Mouse (Mus musculus) natural killer cell, adult 2 months (primary cell): ENCODE results near the gene Thap8.

ENCODE experiments used
- DNase-seq, 2 experiments: peaks; one replicate each; pipeline ENCODE4 v3.0.0; 2022; ENCODE audit warnings: low spot score in 2 of 2

Gene Thap8

DNA sequence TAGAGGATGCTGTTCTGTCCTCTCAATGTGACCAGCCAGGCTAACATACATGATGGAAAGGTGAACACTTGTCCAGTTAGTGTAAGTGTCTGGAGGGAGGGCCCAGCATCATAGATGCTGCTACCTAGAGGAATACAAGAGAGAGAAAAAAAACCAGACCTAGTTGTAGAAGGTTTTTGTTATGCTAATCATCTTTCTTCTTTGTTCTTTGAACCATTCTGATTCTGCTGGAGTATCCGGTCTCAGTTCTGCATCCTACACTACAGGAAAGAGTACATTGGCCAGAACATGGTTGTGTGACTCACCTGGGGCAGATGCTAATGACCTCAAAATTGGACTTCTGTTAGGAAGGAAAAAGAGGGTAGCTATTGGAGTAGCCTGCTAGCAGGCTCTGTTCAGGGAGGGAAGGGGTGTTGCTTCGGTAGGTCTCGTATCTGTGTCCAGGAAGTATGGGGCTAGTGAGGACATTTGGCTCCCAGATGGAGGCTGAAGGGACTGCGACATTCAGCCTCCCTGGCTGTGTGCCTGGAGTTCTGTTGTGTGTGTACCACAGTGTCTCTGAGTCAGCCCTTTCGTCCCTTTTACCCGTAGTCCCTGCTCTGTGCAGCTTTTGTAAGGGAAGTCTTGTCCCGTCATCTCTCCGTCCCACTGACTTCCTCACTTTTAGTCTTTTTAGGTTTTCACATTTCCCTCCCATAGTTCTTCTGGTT, 7.0 kb downstream of the Thap8 start:
- DNase-seq, result no peak

DNA sequence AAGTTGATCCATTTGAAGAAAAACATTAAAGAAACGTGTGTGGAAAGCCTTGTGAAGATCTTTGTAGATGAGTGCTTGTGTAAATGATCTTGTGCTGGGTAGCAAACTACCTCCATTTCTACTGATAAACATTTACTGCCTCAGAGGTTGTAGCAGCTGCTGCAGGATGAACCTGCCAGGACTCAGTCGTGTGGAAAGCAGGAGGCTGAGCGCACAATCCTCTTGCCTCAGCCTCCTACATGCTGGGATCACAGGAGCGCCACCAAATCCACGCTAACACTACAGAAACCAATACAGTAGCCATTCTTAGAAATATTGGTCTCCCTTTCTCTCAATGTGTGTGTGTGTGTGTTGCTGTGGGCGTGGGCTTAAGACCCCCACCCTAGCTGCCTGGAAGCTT, 8.2 kb downstream of the Thap8 start:
- no peak for DNase-seq

DNA sequence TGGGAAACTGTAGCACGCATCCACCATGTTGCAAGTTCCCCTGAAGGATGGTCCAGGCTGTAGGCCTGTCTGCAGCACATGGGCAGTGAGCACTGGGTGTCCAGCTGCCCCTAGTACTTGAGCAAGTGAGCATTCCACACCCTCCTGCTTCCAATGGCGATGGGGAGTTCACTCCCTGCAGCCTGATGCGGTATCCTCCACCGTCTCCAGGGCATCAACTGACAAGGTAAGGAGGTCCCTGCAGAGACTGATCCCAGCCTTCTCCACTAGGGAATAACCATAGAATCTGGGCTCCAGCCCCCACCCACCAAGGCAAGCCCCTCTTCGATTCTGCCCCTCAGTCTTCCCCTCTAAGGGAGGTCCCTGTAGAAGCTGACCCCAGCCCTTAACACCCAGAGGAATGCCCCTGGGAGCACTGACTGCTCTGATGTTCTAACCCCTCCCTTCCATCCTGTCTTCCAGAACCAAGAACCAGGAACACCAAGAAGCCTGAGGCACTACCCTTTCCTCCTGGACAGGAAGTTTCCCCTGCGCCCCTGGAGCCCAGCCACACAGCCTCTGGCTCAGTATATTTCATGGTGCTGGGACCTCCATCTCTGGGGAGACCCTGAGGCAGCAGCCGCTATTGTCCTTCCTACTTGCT, 9.3 kb downstream of the Thap8 start:
- DNase-seq, result no peak

DNA sequence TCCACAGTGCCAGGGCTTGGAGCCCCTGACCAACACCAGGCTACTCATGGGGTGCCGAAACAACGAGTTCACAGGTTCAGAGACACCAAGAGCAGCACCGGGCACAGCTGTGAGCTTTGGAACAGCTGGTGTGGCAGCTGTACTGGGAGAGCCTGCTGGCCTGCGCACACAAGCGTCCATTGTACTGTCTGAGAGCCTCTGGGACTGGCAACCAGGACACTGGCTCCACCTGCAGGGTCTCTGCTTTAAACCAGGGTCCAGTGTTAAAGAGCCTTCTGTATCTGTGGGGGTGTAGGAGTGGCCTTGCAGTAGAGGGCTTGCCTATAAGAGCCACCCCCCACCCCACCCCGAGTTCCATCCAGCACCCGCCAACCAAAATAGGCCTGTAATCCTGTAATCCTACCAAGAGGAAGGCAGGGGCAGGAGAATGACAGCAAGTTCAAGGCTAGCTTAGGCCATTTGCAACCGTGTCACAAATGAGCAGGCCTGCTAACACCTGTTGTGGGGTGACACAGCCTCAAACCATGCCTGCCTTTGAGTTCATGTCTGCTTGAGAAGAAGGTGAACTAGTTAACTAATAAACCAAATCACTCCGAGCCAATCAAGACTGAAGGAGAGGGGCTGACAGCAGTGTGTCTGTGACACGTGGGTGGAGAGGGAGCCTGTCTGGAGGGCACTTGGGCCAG, 10.0 kb downstream of the Thap8 start:
- no peak for DNase-seq

DNA sequence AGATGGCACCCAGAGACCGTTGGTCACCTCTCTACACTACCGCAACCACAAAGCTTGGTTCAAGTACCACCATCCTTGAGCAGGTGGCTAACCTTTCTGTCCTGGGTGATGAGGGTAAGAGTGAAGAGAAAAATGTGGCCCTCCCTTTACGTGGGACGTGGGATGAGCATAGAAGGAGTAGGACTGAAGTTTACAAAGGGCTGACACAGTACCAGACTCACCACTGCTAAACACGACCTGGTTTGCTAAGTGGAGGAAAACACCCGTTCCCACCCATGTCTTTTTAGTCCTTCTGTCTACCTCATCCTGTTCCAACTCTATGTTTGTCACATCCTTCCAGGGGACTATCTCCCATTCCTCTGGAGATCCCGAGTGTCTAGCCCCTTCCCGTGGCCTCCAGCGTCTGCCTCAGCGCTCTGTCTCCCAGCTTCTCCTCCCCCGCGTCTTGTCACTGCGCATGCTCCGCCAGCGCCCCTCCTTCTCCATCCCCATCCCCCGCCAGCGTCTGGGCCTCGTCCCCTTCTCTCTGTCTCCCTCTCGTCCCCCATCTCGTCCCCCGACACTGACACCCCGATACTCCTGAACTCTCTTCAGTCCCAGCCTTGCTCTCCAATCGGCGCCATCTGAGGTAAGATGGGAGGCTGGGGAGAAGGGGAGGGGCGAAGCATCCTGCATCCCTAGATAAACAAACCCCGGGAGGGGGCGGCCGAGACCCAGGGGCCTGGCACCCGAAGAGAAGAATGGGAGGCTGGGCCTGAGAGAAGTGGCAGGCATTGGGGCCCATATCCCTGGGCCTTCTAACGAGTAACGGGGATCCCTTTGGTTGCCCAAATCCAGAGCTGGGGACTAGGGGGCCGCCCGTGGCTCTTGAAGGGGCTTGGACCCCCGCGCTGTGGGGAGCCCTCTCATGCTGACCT, 11.6 kb downstream of the Thap8 start, which contains the start of gene Clip3:
Gene Clip3 (plus strand): TSS at position 514 of the 917 bp plus-strand sequence.
- no peak for DNase-seq

DNA sequence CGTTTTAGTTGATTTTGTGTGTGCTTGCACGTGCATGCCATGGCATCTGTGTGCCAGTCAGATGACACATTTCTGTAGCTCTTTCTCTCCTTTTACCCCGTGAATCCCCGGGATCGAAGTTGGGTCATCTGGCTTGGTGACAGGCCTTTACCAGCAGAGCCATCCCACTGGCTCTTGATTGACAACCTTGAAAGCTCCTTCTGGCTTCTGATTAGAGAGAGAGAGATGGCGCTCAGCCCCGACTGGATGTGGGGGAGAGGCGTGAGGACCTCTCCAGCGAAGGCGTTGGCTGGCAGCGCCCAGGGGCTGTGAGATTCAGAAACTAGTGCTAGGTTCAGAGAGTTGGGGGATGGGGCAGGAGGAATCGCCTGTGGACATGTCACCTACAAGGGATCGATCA, 13.9 kb downstream of the Thap8 start:
- DNase-seq, result no peak

DNA sequence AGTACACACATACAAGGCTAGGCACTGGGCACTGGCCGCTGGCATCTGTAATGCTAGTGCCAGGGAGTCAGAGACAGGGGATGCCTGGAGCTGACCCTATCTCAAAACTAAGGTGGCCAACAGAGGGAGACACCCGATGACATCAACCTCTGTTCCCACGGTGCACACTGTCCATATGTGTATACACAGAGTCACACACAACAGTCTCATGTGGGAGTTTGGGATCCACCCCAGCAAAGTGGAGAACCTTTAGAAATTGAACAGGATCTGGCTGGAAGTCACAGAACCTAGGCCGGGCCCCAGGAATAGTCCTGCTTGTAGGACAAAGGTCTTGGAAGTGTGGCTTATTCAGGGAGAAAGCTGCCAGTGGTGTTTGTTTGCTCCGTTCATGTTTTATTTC, 14.4 kb downstream of the Thap8 start:
- no peak for DNase-seq

DNA sequence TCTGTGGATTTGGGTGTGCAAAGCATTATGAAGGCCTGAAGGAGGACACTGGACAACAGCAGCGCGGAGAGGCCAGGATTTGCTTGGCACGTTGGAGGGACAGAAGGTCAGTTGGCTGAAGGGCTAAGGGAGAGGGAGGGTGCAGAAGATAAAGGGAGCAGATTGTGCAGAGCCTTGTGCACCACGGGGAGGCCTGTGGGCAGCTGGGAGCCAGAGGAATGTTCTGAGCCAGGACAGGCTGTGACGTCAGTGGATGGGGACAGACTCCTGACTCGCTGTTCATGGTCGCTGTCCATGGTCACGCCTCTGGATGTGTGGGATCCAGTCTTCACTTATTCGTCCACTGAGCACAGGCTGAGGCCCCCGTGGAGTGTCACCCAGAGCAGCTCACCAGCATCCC, 15.2 kb downstream of the Thap8 start:
- DNase-seq, result no peak

DNA sequence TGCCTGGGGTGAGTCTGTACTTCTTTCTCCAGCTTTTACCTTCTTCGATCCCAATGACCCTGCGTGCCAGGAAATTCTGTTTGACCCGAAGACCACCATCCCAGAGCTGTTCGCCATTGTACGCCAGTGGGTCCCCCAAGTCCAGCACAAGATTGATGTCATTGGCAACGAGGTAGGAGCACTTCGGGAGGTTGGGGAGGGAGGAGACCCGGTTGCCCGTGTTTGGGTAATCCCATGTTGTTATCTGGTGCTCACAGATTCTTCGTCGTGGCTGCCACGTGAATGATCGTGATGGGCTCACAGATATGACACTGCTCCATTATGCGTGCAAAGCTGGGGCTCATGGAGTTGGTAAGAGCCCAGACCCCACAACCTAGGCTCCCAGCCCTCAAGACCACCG, 16.9 kb downstream of the Thap8 start:
- no peak for DNase-seq

DNA sequence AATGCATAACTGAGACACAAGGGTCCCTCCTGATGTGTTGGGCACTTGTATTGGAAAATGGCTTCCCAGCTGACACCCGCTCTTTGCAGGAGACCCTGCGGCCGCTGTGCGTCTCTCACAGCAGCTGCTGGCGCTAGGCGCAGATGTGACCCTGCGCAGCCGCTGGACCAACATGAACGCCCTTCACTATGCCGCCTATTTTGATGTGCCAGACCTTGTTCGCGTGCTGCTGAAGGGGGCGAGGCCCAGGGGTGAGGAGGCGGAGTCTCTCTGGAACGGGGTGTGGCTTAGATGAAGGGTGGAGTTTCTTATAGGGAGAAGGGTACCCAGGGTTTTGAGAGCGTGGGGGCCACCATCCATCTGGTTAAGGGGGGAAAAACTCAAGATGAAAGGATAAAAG, 17.4 kb downstream of the Thap8 start:
- DNase-seq, result no peak

DNA sequence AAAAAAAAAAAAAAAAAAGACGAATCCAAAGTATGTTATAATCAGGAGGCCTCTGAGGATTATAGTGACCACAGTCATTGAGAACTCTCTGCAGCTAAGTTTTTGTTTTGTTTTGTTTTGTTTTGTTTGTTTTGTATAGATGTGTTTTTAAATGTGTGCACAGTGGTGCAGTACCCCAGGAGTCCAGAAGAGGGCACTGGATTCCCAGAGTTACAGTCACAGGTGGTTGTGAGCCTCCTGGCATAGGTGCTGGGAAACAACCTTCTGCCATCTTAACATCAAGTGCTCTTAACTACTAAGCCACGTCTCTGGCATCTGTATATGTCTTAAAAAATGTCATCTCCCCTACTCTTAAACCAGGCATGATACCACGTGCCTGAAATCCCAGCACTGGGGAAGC, 21.0 kb downstream of the Thap8 start:
- DNase-seq, result peak; percentile 34 to 53

DNA sequence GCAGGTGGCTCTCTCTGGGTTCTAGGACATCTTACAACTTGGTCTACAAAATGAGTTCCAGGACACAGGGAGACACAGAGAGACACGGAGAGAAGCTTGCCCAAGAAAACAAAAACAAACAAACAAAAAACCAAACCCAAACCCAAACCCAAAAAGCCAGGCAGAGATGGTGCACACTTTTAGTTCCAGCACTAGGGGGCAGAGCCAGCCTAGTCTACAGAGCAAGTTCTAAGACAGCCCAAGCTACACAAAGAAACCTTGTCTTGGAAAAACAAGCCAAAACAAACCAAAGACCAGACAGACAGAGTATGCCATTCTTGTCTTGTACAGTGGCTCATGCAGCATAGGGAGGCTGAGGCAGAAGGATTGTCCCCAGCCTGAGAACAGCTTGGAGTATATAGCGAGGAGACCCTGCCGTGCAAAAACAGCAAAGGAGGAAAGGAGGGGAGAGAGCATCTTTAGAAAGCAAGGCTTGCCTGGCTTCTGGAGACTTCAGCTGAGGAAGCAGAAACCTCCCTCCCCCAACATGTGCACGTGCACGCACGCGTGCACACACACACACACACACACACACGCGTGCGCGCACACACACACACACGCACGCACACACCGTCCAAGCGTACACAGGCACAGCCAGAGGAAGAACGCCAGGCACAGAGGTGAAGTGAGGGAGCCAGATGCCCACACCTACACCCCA, 26.3 kb downstream of the Thap8 start:
- DNase-seq, result no peak

DNA sequence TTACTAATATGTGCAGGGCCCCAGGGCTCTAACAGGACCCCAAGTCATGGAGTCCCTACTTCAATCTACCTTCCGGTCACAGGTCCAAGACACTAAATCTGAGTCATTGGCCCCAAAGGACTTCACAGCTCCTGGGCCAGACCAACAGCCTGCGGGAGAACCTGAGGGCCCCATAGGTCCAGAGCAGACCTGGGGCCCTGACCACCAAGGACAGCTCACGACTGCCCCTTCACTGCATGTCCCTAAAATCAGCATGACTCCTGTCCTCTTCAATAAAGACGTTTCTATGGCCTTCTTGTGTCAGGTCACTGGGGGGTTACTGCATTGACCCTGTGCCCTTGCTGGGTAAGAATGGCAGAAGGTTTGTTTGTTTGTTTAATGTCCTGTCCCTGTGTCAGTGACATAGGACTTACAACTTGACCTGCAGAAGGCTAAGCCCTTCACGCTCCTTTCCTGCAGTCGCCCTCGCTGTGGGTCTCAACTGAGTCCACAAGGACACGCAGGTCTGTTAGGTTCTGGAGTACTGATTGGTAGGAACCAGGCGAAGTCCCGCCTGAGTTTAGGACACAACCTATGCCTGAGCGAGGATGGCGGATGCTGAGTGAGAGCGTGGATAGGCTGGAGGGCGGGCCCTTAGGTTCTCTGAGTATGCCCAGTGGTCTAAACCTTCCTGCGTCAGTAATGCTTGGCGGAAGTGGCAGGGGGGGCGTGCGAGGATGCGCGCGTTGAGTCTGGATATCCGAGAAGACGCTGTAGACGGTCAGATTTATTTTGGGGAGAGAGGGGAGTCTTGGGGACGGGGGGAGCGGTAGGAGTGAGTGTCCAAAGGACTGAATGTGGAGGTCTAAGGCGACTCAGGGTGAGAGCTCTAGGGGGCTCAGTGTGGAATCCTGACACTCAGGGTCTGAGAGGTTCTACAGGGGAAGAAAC, 28.4 kb downstream of the Thap8 start, which contains the start of gene Alkbh6:
Gene Alkbh6 (plus strand): TSS at position 642 of the 930 bp plus-strand sequence.
- DNase-seq, result peak; percentile 92 to 93

DNA sequence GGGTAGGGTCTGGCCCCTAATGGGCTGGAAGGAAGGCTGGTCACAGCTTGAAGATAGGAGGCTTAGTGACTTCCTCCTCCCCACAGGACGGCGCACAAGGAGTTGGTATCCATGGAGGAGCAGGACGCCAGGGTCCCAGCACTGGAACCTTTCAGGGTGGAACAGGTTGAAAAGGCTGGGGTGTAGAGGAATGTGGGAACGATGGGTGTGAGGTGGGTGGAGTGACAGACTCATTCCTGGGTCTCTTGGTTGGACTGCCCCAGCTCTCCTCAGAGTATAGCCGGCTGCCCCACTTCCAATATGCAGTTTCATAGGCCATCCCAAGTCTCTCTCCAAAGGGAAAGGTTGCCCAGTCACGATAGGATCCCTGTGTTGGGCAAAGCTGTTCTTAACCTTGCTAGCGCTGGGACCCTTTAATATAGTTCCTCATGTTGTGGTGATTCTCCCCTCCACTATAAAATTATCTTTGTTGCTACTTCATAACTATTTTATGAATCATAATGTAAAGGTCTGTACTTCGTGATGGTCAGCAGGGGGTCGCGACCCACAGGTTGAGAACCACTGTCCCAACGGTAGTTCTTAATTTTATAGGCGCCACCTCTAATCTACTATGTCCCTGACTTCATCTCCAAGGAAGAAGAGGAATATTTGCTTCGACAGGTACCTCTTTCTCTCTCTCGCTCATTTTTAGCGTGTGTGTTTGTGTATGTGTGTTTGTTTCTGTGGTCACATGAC, 29.7 kb downstream of the Thap8 start:
- no peak for DNase-seq

DNA sequence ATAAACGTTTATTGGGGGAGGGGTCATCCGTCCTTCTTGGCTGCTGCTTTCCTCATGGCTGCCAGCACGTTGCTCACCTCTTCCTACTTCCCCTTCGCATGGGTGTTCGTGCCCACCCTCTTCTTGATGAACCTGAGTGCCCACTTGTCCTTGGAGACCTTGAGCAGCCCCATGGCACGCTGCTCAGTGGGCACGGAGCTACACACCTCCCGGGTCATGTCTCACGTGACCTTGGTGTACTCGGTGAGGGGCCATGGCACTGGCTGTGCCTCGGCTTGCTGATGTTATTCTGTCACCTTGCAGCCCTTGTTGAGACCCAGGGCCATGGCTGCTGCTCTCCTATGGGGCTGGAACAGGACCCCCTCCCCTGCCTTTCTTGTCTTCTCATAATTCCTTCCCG, 30.2 kb downstream of the Thap8 start:
- DNase-seq, result no peak

DNA sequence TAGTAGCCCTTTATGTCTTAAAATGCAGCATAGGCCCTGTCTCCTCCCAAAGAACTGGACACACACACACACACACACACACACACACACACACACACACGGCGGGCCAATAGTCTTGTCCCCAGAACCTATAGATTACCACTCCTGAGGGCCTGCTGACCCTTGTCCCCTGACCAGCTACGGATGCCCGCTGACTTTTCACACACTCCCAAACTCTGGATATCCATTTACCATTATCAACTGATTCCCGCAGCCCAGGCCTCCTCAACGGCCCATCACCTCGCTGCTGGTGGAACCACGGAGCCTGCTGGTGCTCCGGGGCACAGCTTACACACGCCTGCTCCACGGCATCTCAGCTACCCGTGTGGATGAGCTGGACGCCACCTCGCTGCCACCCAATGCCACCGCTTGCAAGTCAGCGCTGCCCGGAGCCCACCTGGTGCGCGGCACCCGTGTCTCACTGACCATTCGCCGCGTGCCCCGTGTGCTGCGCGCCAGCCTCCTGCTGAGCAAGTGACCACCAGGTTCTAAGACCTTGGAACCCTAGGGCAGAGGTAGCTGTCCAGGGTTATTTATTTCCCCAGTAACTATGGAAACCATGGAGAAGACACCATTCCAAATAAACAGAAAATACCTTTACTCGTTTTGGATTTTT, 33.9 kb downstream of the Thap8 start:
- DNase-seq, result no peak

DNA sequence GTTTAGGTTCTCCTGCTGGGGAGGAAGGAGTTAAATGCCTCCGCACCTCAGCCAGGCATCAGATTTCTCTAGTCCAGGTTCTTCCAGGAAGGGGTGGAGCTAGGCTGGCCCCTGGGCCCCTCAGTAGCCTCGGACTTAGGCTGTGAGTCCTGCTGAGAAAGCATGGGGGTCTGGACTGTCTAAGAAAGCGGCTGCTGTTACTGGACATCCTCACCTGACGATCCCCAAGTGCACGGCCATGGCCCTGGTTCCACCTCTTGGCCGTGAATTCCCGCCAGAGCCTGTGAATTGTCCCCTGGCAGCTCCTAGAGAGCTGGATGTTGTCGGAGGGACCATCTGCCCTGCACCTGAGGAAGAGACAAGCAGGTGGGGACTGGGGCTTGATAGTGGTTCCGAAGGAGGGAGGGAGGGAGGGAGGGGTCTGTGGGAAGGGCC, 34.8 kb downstream of the Thap8 start, which contains the start of gene Syne4:
Gene Syne4 (plus strand): TSS at position 87 of the 435 bp plus-strand sequence.
- DNase-seq, result no peak
